25 mouse cellular contexts compared by ENCODE assay signal in the genomic region with DNA sequence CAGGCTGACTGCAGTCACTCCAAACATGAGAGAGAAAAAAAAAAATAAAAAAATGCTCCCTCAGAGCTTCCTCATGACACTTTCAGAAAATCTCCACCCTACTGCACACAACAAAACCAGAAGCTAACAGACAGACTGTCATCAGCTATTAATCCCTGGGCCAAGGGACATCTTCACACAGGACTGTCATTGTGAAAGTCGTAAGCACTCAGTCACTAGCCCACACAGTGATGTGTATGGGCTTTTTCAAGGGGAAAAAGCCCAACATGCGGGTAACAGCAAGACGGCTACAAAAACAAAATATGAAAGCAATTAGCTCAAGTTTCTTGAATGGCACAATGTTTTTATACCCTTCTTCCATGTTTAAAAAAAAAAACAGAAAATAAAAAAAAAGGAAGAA. TPM values are rescaled to one million over a fixed set of nuclear protein-coding genes. Genes with fewer than 3 reads are reported as not detected.
"Had no signal": no experiment of that assay in that cellular context is flagged by ENCODE, and none has a peak within 500 bp of the region (broad histone marks: within the 10 kb centered on the region; RNA-seq: fewer than 3 reads in every experiment).

No protein-coding gene starts in this region.

- H3K27ac ChIP-seq: embryonic facial prominence, embryonic 10.5 days; embryonic facial prominence, embryonic 12.5 days; embryonic facial prominence, embryonic 13.5 days; embryonic facial prominence, embryonic 15.5 days; forebrain, embryonic 10.5 days; forebrain, embryonic 12.5 days; forebrain, embryonic 13.5 days; forebrain, embryonic 15.5 days; gastrocnemius, adult 2 months; heart, adult 2 months had no signal

- H3K27me3 ChIP-seq: embryonic facial prominence, embryonic 12.5 days; embryonic facial prominence, embryonic 13.5 days; embryonic facial prominence, embryonic 15.5 days; forebrain, embryonic 12.5 days; forebrain, embryonic 13.5 days; forebrain, embryonic 15.5 days had no signal

- H3K4me1 ChIP-seq: embryonic facial prominence, embryonic 12.5 days; forebrain, embryonic 12.5 days; forebrain, embryonic 13.5 days had no signal

- H3K9ac ChIP-seq: embryonic facial prominence, embryonic 12.5 days; embryonic facial prominence, embryonic 13.5 days; embryonic facial prominence, embryonic 15.5 days; forebrain, embryonic 12.5 days; forebrain, embryonic 13.5 days; forebrain, embryonic 15.5 days; forebrain, postnatal 0 days had no signal

- H3K9me3 ChIP-seq: embryonic facial prominence, embryonic 10.5 days; embryonic facial prominence, embryonic 12.5 days; embryonic facial prominence, embryonic 13.5 days; embryonic facial prominence, embryonic 15.5 days; forebrain, embryonic 10.5 days; forebrain, embryonic 12.5 days; forebrain, embryonic 13.5 days; forebrain, embryonic 15.5 days had no signal

- H3K36me3 ChIP-seq: embryonic facial prominence, embryonic 12.5 days; embryonic facial prominence, embryonic 13.5 days; embryonic facial prominence, embryonic 15.5 days; forebrain, embryonic 10.5 days; forebrain, embryonic 12.5 days; forebrain, embryonic 15.5 days had no signal

- H3K4me2 ChIP-seq: embryonic facial prominence, embryonic 12.5 days; embryonic facial prominence, embryonic 13.5 days; embryonic facial prominence, embryonic 15.5 days; forebrain, embryonic 12.5 days; forebrain, embryonic 13.5 days; forebrain, embryonic 15.5 days had no signal

- DNase-seq: cerebellum, adult 8-10 months; cerebellum, adult 9-10 months; cerebellum, adult 9-11 months; cerebellum, postnatal 10 days; cerebellum, postnatal 14 days; cerebellum, postnatal 25 days; cerebellum, postnatal 36 days; embryo, embryonic 11 days; forebrain, postnatal 0 days; gastrocnemius, adult 2 months; gastrocnemius, postnatal 10 days; gastrocnemius, postnatal 14 days; gastrocnemius, postnatal 25 days; gastrocnemius, postnatal 36 days; heart, adult 18-20 months; heart, adult 2 months had no signal

- H3K4me3 ChIP-seq: embryonic facial prominence, embryonic 10.5 days; embryonic facial prominence, embryonic 12.5 days; embryonic facial prominence, embryonic 13.5 days; embryonic facial prominence, embryonic 15.5 days; erythroblast, embryonic 14.5 days; forebrain, embryonic 10.5 days; forebrain, embryonic 12.5 days; forebrain, embryonic 13.5 days; forebrain, embryonic 15.5 days; gastrocnemius, adult 2 months; heart, adult 2 months had no signal

RNA-seq across cellular contexts. Expression of a gene that starts 41.9 kb away (rescaled TPM):
- polyA plus RNA-seq: erythroblast, embryonic 14.5 days had no signal
